Mouse (Mus musculus): ENCODE measurements around the gene Arhgef25. TPM values are rescaled to one million over a fixed set of nuclear protein-coding genes. Genes with fewer than 3 reads are reported as not detected.

The Arhgef25 gene
- total RNA-seq (2014; rRNA removed) (45.4 and 61.3 TPM in 2 replicates), polyA plus RNA-seq (2015; fragmentation: Nextera tagmentation; extraction: Ambion mirVana) (14.8 and 16.9 TPM in 2 replicates)

DNA sequence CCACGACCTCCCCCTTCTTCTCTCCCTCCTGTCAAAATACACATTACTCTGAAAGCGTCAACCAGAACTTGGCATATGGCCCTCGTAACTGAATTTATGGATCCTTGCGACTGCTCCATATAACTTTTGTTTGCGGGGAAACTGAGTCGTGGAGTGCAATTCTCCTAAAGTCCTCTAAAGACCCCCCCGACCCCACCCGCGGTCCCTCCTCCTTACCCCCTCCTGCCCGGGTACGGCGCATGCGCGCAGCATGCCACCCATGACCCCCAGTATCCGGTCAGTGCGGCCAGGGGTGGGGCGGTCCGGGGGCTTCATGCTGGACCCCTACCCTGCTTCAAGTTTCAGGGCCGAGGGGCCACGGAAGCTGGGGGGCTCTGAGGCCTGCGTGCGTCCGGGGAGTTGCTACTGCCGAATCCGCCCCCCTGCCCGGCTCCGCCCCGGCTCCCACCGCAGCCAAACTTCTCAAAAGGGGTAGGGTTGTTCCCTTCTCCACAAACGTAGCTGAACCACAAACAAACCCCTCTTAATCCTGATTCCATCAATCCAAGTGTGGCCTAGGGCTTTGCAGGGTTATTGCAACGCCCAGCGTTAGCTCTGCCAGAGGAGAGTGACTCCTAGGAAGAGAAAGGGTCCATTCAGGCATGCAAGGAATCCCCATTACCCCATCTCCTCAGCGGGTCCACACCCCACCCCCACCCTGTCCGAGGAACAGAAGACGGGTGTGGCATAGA lies at the start of gene Arhgef25:
Gene Arhgef25, minus strand, starts transcription at position 433 of the 731 bp plus-strand sequence.
- H3K9me3 ChIP-seq (ENCODE audit: low read length), result no peaks in the 10 kb centered on the region
- H3K9ac ChIP-seq, result peak within 1 kb of the TSS; percentile 80
- H3K36me3 ChIP-seq (ENCODE audit: insufficient read depth), result peaks cover 30% of the 10 kb centered on the region
- TF ChIP-seq CTCF (IDR thresholded peaks at IDR 0.05; ENCODE audit: low read depth), result no peak
- ATAC-seq, result no peak
- peak within 1 kb of the TSS; percentile 64 for H3K4me3 ChIP-seq (ENCODE audit: low read depth, low read length)
- peak within 1 kb of the TSS; percentile 99 for H3K4me2 ChIP-seq (ENCODE audit: low read depth)
- H3K27ac ChIP-seq (ENCODE audit: low read depth, low read length), result peak within 1 kb of the TSS; percentile 70
- no peaks in the 10 kb centered on the region for H3K27me3 ChIP-seq (ENCODE audit: insufficient read depth, low read length)
- DNase-seq, result peak; percentile 38
- H3K4me1 ChIP-seq (ENCODE audit: insufficient read depth), result peaks cover 15% of the 10 kb centered on the region
- WGBS, result 4% methylated on average over 34 of the region's 35 CpGs

DNA sequence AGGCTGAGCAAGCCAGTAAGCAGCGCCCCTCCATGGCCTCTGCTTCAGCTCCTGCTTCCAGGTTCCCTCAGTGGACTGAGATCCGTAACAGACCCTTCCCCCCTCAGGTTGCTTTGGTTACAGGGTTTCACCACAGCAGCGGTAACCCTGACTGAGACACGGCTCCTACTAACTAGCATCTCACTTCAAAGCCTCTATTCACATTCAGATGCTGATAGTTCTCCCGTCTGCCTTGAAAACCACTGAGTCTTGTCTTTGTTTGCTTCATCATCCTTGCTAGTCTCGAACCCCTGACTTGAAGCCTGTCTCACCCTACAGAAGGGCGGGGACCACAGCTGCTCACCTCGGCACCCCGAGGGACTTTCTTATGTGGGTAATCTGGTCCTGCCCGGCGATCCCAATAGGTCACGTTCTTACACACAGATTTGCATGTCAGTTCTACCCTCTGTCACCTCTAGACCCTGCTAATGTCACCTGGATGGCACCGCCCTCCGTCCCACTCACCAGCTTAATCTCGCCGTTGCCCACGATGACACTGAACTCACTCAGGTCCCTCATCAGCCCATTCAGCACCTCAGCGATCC lies 48.5 kb upstream of the Arhgef25 start:
- H3K9me3 ChIP-seq (ENCODE audit: low read length), result no peaks in the 10 kb centered on the region
- no peaks in the 10 kb centered on the region for H3K4me1 ChIP-seq (ENCODE audit: insufficient read depth)
- peaks cover 92% of the 10 kb centered on the region for H3K36me3 ChIP-seq (ENCODE audit: insufficient read depth)
- TF ChIP-seq CTCF (IDR thresholded peaks at IDR 0.05; ENCODE audit: low read depth), result no peak
- DNase-seq (no peak), ATAC-seq (no peak)
- H3K27ac ChIP-seq (ENCODE audit: low read depth, low read length), result no peak overlapping the region
- H3K4me2 ChIP-seq (ENCODE audit: low read depth), result no peak overlapping the region
- WGBS, result 76% methylated on average over 18 of the region's 18 CpGs
- H3K9ac ChIP-seq, result no peak overlapping the region
- H3K4me3 ChIP-seq (ENCODE audit: low read depth, low read length), result no peak overlapping the region
- H3K27me3 ChIP-seq (ENCODE audit: insufficient read depth, low read length), result no peaks in the 10 kb centered on the region

DNA sequence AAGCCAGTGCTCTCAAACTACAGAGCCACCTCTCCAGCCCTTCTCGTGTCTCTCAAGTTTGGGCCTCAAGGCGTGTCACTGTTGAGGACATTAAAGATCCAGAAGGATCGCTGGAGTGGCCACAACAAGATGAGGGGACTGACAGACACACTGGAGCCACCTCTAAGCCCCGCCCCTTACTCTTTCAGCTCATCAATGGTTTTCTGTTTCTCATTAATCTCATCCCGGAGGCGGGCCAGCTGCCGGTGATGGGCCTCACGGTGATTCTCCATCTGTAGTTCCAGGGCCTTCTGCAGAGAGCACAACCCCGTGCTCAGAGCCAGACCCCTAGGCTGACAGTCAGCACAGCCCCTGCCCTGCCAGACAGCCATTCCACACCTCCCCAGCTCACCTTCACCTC lies 46.7 kb upstream of the Arhgef25 start:
- TF ChIP-seq CTCF (IDR thresholded peaks at IDR 0.05; ENCODE audit: low read depth), result no peak
- Histone ChIP-seq H3K27ac (ENCODE audit: low read depth, low read length) (no peak overlapping the region), H3K4me1 (ENCODE audit: insufficient read depth) (no peaks in the 10 kb centered on the region), H3K27me3 (ENCODE audit: insufficient read depth, low read length) (no peaks in the 10 kb centered on the region), H3K9me3 (ENCODE audit: low read length) (no peaks in the 10 kb centered on the region), H3K9ac (no peak overlapping the region), H3K36me3 (ENCODE audit: insufficient read depth) (peaks cover 90% of the 10 kb centered on the region), H3K4me3 (ENCODE audit: low read depth, low read length) (no peak overlapping the region), H3K4me2 (ENCODE audit: low read depth) (no peak overlapping the region)
- ATAC-seq (no peak), DNase-seq (no peak)
- WGBS, result 50% methylated on average over 9 of the region's 9 CpGs

DNA sequence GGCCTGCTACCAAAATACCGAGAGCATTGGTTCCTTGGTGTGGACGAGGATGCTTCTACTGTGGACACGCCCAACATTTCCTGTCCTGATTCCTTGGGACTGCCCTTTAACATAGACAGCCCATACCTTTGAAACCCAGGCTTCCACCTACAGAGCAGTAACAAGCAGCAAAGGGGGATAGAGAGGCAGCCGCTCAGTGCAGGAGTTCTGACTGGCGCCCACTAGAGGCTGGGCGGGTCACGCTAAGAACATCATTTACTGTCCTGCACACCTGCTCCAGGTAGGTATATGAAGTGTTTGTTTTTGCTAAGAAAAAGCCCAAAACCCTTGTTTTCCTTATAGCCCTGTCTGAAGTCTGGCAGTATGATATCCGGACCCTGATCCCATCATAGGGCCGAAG lies 43.3 kb upstream of the Arhgef25 start:
- H3K36me3 ChIP-seq (ENCODE audit: insufficient read depth), result peaks cover 90% of the 10 kb centered on the region
- DNase-seq (no peak), ATAC-seq (no peak)
- H3K27me3 ChIP-seq (ENCODE audit: insufficient read depth, low read length), result no peaks in the 10 kb centered on the region
- no peak overlapping the region for H3K27ac ChIP-seq (ENCODE audit: low read depth, low read length)
- H3K4me3 ChIP-seq (ENCODE audit: low read depth, low read length), result no peak overlapping the region
- H3K9me3 ChIP-seq (ENCODE audit: low read length), result no peaks in the 10 kb centered on the region
- no peak overlapping the region for H3K9ac ChIP-seq
- peak; percentile 39 for TF ChIP-seq CTCF (IDR thresholded peaks at IDR 0.05; ENCODE audit: low read depth)
- WGBS, result 83% methylated on average over 9 of the region's 9 CpGs
- no peaks in the 10 kb centered on the region for H3K4me1 ChIP-seq (ENCODE audit: insufficient read depth)
- no peak overlapping the region for H3K4me2 ChIP-seq (ENCODE audit: low read depth)

DNA sequence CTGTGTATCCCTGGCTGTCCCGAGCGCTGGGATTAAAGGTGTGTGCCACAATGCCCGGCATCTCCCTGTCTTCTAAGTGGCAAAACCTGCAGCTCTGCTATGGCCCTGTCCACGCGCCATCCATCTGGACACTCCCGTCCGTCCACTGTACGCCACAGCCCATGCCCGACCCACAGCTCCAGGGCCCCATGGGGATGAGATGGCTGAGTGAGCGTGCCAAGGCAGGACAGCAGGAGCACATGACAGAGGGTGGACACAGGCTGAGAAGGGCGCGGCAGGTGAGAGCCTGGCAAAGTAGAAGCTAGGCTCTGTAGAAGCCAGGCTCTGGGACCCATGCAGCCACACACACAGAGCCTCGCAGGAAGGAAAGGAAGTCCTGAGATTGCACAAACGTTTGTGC lies 41.9 kb upstream of the Arhgef25 start:
- Histone ChIP-seq H3K36me3 (ENCODE audit: insufficient read depth) (peaks cover 89% of the 10 kb centered on the region), H3K9me3 (ENCODE audit: low read length) (no peaks in the 10 kb centered on the region), H3K9ac (no peak overlapping the region), H3K27ac (ENCODE audit: low read depth, low read length) (no peak overlapping the region), H3K4me3 (ENCODE audit: low read depth, low read length) (no peak overlapping the region), H3K4me2 (ENCODE audit: low read depth) (no peak overlapping the region), H3K4me1 (ENCODE audit: insufficient read depth) (no peaks in the 10 kb centered on the region), H3K27me3 (ENCODE audit: insufficient read depth, low read length) (no peaks in the 10 kb centered on the region)
- no peak for TF ChIP-seq CTCF (IDR thresholded peaks at IDR 0.05; ENCODE audit: low read depth)
- no peak for DNase-seq
- no peak for ATAC-seq
- 88% methylated on average over 14 of the region's 14 CpGs for WGBS

DNA sequence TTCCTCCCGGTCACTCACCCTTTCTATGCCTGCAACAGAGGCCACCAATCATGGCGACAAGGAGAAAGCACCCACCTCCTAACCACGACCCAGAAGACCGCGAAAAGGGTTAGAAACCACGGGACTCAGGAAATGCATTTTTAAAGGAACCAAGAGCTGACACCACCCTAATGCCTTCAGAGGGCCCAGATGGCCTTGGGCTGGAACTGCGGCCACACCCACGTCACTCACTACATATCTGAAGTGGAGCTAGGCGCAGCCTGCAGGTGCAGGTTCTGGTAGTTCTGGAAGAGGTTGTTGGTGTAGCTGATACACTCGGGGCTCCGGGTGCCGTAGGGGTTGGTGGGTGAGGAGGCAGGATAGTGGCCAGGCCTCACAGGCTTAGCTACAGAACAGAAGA lies 40.8 kb upstream of the Arhgef25 start:
- H3K27me3 ChIP-seq (ENCODE audit: insufficient read depth, low read length), result no peaks in the 10 kb centered on the region
- no peak overlapping the region for H3K4me3 ChIP-seq (ENCODE audit: low read depth, low read length)
- H3K9me3 ChIP-seq (ENCODE audit: low read length), result no peaks in the 10 kb centered on the region
- H3K27ac ChIP-seq (ENCODE audit: low read depth, low read length), result no peak overlapping the region
- no peak for DNase-seq
- H3K9ac ChIP-seq, result no peak overlapping the region
- H3K36me3 ChIP-seq (ENCODE audit: insufficient read depth), result peaks cover 89% of the 10 kb centered on the region
- ATAC-seq, result no peak
- TF ChIP-seq CTCF (IDR thresholded peaks at IDR 0.05; ENCODE audit: low read depth), result no peak
- no peak overlapping the region for H3K4me2 ChIP-seq (ENCODE audit: low read depth)
- H3K4me1 ChIP-seq (ENCODE audit: insufficient read depth), result no peaks in the 10 kb centered on the region
- WGBS, result 94% methylated on average over 12 of the region's 12 CpGs

DNA sequence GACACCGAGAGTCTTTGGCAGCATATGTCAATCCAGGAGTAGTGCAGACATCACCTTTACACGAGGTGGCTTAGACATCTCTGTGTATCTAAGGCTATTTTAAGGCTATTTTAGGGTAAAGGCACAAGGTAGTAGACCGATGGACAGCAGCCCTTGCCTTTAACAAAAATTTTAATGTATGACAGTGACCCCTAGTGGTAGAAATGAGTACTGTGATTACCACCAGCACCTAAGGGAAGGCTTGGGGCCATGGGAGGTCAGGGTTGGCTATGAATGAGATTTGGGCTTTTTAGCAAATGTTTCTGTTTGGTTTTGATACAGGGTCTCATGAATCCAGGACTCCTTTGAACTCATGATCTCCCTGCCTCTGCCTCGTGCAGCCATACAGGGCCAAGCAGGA lies 39.0 kb upstream of the Arhgef25 start:
- Histone ChIP-seq H3K4me2 (ENCODE audit: low read depth) (no peak overlapping the region), H3K9me3 (ENCODE audit: low read length) (no peaks in the 10 kb centered on the region), H3K4me1 (ENCODE audit: insufficient read depth) (no peaks in the 10 kb centered on the region), H3K9ac (no peak overlapping the region), H3K27ac (ENCODE audit: low read depth, low read length) (no peak overlapping the region), H3K36me3 (ENCODE audit: insufficient read depth) (peaks cover 82% of the 10 kb centered on the region), H3K4me3 (ENCODE audit: low read depth, low read length) (no peak overlapping the region), H3K27me3 (ENCODE audit: insufficient read depth, low read length) (no peaks in the 10 kb centered on the region)
- WGBS, result 25% methylated on average over 4 of the region's 4 CpGs
- peak; percentile 76 for DNase-seq
- TF ChIP-seq CTCF (IDR thresholded peaks at IDR 0.05; ENCODE audit: low read depth), result peak; percentile 85
- ATAC-seq, result peak; percentile 47; the same call in 1 of the 2 replicates
